Mouse (Mus musculus) T-helper 17 cell (primary cell): ENCODE results near the gene Misp.

Experiments used
- in situ Hi-C, 2 experiments: fragments of 300-600 bp; cut with MboI, MseI; formaldehyde crosslinking; loops; 1 replicate in 1 of 2; 2 replicates in 1 of 2; pipeline ENCODE4 v1.15.1; 2025; ENCODE audit warnings: high pct_unique_total_duplicates in 2 of 2

The Misp gene

DNA sequence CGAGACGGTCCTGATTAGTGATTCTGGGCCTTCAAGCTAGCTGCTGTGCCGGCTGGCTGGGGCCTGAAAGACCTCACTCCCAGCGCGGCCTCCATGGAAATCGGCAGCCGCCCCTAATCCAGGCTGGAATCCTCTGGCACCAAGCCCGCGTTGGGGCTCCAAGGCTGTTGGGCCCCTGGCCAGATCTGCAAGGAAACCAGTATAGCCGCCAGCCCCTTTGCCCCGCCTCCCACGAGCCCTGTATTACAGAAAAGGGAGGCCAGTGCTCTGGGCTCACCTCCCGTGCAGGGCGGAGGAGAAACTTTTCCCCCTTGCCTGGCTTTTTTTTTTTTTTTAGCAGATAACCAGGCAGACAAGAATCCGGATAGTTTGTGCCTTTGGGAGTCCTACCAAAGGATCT lies 32.6 kb downstream of the Misp start:
- in situ Hi-C loops: loop anchor here in 1 of 2 experiments (25.0 kb wide), 1 partner anchor 1266 kb away; the partner anchor contains the start of gene Syde1

DNA sequence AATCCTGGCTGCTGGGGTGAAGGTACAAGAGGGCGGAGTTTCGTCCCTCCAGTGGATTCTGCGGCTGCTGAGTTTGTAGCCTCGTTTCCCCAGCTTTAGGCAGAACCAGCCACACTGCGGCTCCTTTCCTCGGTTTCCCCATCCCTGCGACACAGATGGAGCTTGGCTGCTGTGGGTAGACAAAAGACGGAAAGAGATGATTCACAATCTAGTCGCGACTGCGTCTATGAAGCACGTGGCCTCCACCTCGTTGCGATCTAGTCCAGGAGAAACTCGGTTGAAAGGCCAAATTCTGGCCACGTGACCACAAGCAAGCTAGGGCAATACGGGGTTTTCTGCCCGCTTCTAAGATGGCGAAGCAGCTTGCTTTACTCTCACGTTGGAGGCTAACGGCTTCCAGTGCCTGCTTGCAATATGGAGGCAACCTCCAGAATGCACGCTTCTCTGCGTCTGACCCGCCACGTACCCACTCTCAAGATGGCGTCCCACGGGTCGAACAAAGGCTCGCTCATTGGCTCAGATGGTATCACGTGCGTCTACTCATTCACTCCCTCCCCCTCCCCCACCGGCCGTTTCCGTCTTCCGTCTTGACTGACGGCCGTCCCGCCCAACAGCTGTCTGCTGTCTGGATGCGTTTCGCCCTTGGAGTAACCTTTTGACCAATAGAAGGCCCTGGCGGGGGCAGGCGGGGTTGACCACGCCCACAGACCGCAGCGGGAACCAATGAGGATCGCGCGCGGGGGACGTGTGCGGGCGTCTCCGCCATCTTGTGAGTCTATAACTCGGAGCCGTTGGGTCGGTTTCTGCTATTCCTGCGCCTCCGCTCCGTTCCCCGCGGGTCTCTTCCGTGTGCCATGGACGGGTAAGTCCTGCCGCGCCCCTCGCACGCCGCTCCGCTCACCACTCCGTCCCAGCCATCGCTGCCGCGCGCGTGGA lies 33.3 kb downstream of the Misp start, which contains the start of gene Ptbp1:
TSS of gene Ptbp1 (plus strand) at position 568 of the 936 bp plus-strand sequence.
- in situ Hi-C loops: loop anchor here in 1 of 2 experiments (25.0 kb wide), 1 partner anchor 1267 kb away; the partner anchor contains the start of gene Syde1

DNA sequence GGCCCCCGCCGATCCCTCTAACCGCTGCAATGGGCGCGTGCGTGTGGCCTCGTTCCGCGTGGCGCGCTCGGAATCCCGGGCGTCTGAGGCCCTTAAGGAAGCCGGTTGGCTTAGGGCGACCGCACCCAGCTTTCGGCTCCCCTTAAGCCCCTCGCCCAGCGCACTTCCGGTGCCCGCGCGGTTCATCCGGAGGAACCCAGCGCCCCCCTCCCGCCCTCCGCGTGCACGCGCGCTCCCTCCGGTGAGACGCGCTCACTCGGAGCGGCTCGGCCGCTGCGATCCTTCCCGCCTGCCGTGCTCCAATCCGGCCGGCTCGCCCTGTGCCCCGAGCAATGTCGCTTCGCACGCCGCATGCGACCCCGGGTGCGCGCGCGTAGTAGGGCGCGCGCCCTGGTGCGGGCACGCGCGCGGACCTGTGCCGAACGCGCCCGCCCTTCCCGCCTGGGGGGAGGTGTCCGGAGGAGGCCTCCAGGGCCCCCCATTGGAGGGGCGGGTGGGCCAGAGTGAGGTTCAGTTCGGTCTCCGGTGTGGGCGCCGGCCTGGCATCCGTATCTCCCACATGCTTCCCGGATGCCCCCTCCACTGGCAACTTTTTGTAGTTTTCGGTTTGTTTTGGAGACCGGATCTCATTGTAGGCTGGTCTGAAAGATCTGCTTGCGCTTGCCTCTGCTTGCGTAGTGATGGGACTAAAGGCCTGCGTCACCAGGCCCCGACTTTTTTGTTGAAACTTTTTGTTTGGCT lies 34.2 kb downstream of the Misp start:
- in situ Hi-C loops: loop anchor here in 1 of 2 experiments (25.0 kb wide), 1 partner anchor 1268 kb away; the partner anchor contains the start of gene Syde1

DNA sequence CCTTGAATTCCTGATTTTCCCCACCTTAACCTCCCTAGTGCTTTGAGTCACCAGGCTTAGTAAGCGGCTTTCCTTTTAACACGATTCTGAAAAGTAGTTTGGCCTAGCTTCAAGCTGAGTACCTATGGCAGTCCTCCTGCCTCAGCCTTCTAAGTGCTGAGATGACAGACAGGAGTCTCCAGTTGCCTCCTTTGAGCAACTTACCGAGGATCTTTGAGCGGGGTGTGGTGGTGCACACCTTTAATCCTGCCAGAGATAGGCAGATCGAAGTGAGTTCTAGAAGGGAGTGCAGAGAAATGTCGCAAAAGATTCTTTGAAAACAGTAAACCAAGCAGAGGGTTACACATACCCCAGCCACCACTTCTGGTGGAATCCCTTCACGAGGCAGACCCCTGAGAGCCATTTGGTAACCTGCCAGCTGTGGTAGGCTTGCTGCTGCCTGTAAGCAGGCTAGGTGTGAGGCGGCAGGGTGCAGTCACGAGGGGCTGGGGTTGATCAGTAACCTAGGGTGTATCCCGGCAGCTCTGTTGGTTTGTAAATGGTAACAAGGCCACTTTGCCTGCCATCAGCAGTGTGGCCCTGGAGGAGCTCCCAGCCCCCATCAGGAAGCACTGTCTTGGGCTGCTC lies 34.9 kb downstream of the Misp start:
- in situ Hi-C loops: loop anchor here in 1 of 2 experiments (25.0 kb wide), 1 partner anchor 1268 kb away; the partner anchor contains the start of gene Syde1

DNA sequence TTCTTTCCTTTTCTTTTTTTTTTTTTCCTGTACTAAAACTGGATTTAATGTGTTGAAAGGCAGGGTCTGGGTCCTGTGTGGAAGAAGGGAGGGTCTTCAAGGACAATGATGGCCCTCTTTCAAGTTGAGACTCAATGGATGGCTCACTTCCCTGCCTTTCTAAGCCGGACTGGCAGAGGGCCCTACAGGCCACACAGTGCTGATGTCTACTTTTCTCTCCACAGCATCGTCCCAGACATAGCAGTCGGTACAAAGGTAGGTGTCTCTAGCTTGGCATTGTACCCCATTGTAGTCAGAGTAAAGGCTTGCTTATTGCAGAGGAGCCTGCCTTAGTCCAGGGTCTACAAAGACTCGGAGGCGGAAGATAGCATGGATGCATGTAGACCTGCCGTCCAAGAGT lies 35.5 kb downstream of the Misp start:
- in situ Hi-C loops: loop anchor here in 1 of 2 experiments (25.0 kb wide), 1 partner anchor 1269 kb away; the partner anchor contains the start of gene Syde1

DNA sequence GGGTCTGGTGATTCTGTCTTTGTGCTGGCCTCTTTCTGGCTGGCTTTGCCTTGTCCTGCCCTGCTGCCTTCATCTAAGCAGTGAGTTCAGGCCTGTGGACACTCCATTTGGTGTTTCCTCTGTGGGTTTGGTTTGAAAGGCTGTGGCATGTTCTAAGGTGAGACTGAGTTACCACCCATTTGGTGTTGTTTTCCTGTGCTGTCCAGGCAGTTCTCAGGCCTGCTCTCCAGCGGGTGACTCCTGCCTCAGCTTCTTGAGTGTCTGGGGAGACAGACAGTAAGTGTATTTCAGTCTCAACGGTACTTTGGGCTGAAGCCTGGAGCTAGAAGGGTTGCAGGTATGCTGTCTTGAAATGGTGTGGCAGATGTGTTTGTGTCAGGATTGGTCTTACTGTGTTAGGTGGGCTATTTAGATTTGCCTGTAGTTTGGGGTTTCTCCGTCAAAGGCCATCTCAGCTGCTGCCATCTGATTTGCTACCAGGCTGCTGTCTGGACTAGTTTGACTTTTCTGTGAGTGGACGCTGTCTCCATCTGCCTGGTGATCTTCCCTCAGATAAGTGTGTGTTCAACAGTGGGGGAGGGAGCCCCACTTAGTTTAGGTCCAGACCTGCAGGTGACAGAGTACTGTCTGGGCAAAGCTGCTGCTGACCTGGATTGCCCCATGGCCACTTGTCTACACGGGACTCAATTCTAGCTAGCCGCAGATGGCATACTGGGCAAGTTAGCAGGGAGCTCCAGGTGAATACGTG lies 36.1 kb downstream of the Misp start:
- in situ Hi-C loops: loop anchor here in 1 of 2 experiments (25.0 kb wide), 1 partner anchor 1270 kb away; the partner anchor contains the start of gene Syde1

DNA sequence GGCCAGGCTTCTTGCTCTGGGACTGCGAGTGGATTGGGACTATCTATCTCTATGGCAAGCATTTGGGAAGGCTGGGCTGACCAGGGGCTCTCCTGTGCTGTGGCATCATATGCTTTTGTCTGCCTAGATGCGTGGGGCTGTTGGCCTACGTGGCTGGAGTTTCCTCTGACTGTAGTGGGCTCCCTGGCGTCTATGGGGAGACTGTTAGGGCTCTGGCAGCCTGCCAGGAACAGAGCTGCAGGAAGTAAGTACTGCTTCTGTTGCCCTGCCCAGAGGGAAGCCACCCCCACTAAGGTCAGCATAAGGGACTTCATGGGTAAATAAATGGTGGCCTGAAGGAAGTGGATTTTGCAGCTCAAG lies 36.6 kb downstream of the Misp start:
- in situ Hi-C loops: loop anchor here in 1 of 2 experiments (25.0 kb wide), 1 partner anchor 1270 kb away; the partner anchor contains the start of gene Syde1

DNA sequence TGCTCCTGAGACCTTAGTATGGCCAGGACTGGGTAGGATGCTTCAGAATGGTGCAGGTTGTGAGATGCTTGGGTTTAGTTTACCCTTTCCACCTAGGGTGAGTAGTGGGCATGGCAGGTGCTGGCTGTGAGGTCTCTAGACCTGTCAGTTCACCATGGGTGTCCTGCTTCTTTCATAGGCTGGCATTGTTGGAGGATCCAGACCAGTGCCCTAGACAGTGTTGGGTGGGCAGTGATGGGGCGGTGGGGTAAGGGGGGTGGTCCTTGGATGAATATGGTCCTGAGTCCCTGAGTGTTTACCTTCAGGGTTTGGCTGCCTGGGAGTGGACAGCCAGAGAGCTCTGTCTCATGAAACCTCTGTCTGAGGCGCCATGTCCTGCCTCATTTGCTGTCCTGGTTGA lies 37.1 kb downstream of the Misp start:
- in situ Hi-C loops: loop anchor here in 1 of 2 experiments (25.0 kb wide), 1 partner anchor 1271 kb away; the partner anchor contains the start of gene Syde1

DNA sequence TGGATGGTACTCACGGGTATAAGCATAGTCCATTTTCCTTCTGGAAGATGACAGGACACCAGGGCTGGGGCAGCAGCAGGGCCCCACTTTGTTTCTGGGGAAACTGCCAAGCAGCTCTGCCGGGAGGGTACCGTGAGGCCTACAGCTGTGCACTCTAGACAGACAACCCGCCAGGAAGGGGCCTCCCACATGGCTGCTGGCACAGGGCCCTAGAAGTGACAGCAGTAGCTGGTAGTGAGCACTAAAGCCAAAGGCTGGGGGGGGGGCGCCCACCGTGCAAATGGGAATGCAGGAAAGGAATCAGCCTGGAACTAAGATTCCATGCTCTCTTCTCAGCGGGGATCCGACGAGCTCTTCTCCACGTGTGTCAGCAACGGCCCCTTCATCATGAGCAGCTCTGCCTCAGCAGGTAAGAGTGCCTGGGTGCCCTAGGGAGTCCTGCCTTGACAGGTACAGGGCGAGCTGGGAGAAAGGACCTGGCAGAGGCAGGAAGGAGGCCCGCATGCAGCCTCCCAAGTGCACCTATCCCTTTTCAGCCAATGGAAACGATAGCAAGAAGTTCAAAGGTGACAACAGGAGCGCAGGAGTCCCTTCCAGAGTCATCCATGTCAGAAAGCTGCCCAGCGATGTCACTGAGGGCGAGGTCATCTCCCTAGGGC lies 37.8 kb downstream of the Misp start:
- in situ Hi-C loops: loop anchor here in 1 of 2 experiments (25.0 kb wide), 1 partner anchor 1271 kb away; the partner anchor contains the start of gene Syde1

DNA sequence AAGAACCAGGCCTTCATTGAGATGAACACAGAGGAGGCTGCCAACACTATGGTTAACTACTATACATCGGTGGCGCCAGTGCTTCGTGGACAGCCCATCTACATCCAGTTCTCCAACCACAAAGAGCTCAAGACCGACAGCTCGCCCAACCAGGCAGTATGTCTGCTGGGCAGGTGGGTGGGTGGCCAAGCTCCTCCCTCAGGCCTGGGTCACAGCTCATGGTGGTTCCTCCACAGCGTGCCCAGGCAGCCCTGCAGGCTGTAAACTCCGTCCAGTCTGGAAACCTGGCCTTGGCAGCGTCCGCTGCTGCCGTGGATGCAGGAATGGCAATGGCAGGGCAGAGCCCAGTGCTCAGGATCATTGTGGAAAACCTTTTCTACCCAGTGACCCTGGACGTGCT lies 38.3 kb downstream of the Misp start:
- in situ Hi-C loops: loop anchor here in 1 of 2 experiments (25.0 kb wide), 1 partner anchor 1272 kb away; the partner anchor contains the start of gene Syde1

DNA sequence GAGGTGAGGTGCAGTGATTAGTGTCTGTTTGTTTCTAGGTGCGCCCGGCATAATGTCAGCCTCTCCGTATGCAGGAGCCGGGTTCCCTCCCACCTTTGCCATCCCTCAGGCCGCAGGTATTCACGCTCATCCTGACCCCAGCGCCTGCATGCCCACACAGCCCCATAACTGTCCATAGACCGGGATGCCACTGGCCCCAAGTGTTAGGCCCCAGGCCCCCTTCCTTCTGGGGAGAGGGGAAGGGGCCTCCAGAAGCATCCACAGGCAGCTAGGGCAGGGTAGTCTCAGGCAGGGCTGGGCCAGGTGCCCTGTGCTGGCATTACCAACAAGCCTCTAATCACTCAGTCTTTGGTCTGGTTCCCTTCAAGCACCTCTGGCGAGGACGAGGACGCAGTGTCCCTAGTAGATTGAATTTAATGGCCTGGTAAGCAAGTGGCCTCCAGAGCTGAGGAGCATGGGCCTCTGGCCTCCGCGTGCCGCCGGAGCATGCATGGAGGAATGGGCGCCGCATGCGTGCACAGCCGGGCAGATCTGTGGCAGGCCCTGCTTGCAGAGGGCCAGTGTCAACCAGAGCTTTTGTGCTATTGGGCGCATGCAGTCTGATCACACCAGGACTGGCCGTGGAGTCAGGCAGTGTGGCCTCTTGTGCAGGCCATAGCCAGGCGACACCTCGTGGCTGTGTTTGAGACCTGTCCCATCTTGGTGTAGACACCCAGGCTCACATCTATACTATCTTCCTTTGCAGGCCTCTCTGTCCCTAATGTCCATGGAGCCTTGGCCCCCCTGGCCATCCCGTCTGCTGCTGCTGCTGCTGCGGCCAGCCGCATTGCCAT lies 39.5 kb downstream of the Misp start:
- in situ Hi-C loops: loop anchor here in 1 of 2 experiments (25.0 kb wide), 1 partner anchor 1273 kb away; the partner anchor contains the start of gene Syde1

DNA sequence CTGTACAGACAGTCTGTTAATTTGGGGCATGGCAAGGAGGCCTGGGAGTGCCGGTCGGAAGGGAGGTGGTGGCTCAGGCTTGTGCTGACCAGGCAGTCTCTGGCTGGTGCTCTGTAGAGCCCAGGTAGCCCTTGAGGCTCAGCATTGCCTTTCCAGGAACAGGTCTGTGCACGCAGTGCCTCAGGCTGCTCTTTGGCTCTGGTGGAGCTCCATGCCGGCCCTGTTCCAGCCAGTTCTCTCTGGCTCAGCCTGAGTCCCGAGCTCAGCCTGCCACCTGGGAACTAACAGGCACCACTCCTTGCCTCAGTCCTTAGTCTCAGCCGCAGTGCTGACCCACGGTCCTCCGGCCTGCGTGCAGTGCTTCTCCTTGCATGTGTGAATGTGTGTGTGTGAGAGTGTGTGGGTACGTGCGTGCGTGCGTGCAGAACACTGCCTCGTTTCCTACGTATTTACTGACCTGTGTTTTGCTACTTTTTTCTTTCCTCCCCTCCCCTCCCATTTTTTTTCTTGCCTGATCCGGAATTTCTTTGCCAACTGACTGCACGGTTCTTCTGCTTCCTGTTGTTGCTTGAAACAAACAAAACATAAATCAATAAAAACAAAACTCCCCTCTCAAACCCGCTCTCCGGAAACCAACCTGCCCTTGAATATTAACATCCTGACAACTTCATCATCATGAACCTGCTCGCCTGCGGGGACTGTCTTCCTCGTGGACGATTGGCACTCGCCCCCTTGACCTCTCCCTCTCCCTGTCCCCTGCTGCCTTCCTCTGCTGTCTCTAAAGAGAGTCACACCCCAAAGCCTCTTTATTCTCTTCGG lies 40.6 kb downstream of the Misp start:
- in situ Hi-C loops: loop anchor here in 1 of 2 experiments (25.0 kb wide), 1 partner anchor 1274 kb away; the partner anchor contains the start of gene Syde1

DNA sequence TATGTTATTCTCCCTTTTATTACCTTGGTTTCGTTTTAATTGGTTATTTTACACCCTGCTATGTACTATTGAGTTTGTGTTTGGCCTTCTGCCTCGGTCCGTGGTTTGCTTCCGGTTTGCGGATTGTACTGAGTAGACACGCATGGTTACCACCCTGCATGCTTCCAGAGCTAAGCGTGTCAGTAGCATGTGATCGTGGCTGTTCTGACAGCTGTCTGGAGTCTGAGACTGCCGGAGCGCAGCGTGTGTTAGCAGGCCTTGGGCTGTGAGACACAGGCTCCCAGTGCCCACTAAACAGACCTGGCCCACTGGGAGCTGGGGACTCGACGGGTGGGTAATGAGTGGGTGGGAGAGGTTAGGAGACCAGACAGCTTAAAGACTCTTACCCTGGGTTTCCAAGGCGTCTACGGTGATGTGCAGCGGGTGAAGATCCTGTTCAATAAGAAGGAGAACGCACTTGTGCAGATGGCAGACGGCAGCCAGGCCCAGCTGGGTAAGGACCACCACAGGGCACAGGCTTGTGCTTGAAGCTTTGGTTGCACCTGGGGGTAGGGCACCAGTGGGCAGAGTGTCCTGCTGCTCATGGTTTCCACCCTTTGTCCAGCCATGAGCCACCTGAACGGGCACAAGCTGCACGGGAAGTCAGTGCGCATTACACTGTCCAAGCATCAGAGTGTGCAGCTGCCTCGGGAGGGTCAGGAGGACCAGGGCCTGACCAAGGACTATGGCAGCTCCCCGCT lies 41.4 kb downstream of the Misp start:
- in situ Hi-C loops: loop anchor here in 1 of 2 experiments (25.0 kb wide), 1 partner anchor 1275 kb away; the partner anchor contains the start of gene Syde1

DNA sequence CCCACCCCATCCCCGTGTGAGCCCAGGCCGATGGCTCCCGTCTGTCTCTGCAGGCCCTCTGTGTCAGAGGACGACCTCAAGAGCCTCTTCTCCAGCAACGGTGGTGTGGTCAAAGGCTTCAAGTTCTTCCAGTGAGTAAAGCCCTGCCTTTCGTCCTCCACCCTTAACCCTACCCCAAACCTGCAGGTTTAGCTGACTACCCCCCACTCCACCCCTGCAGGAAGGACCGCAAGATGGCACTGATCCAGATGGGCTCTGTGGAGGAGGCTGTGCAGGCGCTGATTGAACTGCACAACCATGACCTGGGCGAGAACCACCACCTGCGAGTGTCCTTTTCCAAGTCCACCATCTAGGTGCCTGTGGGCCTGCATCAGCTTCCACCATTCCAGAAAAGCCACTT lies 42.1 kb downstream of the Misp start:
- in situ Hi-C loops: loop anchor here in 1 of 2 experiments (25.0 kb wide), 1 partner anchor 1276 kb away; the partner anchor contains the start of gene Syde1

DNA sequence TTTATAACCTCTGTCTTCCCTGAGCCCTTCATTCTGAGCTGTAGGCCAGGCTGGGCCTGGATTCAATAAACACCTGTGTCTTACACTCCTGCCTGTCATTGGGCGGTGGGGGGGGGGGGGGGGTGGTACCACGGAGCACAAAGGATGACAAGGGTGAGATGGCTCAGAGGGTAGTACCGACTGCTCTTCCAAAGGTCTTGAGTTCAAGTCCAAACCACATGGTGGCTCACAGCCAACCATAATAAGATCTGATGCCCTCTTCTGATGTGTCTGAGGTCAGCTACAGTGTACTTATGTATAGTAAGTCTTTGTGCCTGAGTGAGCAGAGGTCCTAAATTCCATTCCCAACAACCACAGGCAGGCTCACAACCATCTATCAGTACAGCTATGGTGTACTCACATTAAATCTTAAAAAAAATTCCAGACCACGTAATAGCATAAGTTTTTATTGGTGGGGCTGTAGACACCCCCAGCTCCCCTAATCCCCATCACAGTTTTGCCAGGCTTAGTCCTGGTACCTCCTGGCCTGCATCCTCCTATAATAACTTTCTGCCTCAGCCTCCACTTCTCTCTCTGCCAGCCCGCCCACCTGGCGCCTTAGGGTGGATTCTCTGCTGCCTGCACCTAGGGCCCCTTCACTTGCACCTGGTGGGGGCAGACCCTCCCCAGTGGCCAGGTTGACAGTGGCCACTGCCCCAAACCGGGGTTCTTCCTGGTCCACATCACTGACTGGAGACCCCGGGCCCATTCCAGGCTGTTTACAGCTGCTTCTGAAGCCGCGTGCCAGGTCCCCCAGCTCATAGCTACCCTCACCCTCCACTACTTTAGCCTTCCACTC lies 43.8 kb downstream of the Misp start:
- in situ Hi-C loops: loop anchor here in 1 of 2 experiments (25.0 kb wide), 1 partner anchor 1277 kb away; the partner anchor contains the start of gene Syde1

DNA sequence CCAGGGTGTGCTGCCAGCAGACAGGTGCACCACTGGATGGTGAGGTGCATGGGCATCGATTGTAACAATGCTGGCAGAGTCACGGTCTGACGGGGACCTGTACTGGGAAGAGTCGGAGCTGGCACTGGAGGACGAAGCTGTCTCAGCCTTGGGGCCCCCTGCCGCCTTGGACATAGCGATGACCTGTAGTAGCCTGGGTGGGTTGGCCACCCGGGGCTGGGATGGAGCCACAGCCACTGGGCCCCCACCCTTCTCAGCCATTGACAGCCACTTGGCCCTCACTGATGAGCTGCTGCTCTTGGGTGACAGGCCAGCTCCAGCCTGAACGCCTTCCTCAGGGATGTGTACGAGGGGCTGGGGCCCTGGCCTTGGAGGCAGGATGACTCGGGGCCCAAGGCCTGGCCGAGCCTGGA lies 44.4 kb downstream of the Misp start:
- in situ Hi-C loops: loop anchor here in 1 of 2 experiments (25.0 kb wide), 1 partner anchor 1278 kb away; the partner anchor contains the start of gene Syde1
